Mouse (Mus musculus): Measurements from ENCODE around the gene Adra1d.

Adra1d gene

GRCm38 (mm10) chr2:131539780-131540179 is 22.3 kb downstream of the Adra1d start:
- DNase-seq, result no peak

- peak; percentile 80 to 82 for DNase-seq
Measured at GRCm38 (mm10) chr2:131538341-131538740, 23.7 kb downstream of the Adra1d start.

GRCm38 (mm10) chr2:131535168-131535567 is 26.9 kb downstream of the Adra1d start:
- no peak for DNase-seq

GRCm38 (mm10) chr2:131531271-131531670 is 30.8 kb downstream of the Adra1d start:
- no peak for DNase-seq

- DNase-seq, result peak; percentile 83 to 84
Measured at GRCm38 (mm10) chr2:131530623-131531008, 31.5 kb downstream of the Adra1d start.

GRCm38 (mm10) chr2:131529898-131530622 is 32.0 kb downstream of the Adra1d start:
- DNase-seq, result peak; percentile 82 to 90

GRCm38 (mm10) chr2:131527061-131527460 is 35.0 kb downstream of the Adra1d start:
- DNase-seq, result peak; percentile 54 to 59

- DNase-seq, result no peak
Measured at GRCm38 (mm10) chr2:131520743-131521142, 41.3 kb downstream of the Adra1d start.

- DNase-seq, result no peak
Measured at GRCm38 (mm10) chr2:131518790-131519189, 43.3 kb downstream of the Adra1d start.

- no peak for DNase-seq
Measured at GRCm38 (mm10) chr2:131517550-131517949, 44.5 kb downstream of the Adra1d start.

- no peak for DNase-seq
Measured at GRCm38 (mm10) chr2:131514055-131514621, 47.9 kb downstream of the Adra1d start.

- peak in 1 of 2 experiments; percentile 66 for DNase-seq
Measured at GRCm38 (mm10) chr2:131513477-131513876, 48.6 kb downstream of the Adra1d start.

- DNase-seq, result no peak
Measured at GRCm38 (mm10) chr2:131510531-131510930, 51.6 kb downstream of the Adra1d start.

GRCm38 (mm10) chr2:131509671-131510313 is 52.3 kb downstream of the Adra1d start:
- DNase-seq, result peak; percentile 85 to 90

- DNase-seq, result peak in 1 of 2 experiments; percentile 52
Measured at GRCm38 (mm10) chr2:131508501-131508900, 53.6 kb downstream of the Adra1d start.

- DNase-seq, result peak; percentile 54 to 69
Measured at GRCm38 (mm10) chr2:131506358-131506757, 55.7 kb downstream of the Adra1d start.

- no peak for DNase-seq
Measured at GRCm38 (mm10) chr2:131505431-131505830, 56.7 kb downstream of the Adra1d start.

GRCm38 (mm10) chr2:131502561-131502960 is 59.5 kb downstream of the Adra1d start:
- DNase-seq, result peak in 1 of 2 experiments; percentile 33

GRCm38 (mm10) chr2:131501886-131502285 is 60.2 kb downstream of the Adra1d start:
- peak in 1 of 2 experiments; percentile 46 for DNase-seq

- no peak for DNase-seq
Measured at GRCm38 (mm10) chr2:131499290-131499845, 62.7 kb downstream of the Adra1d start.

GRCm38 (mm10) chr2:131498219-131498618 is 63.9 kb downstream of the Adra1d start:
- peak; percentile 76 to 85 for DNase-seq

GRCm38 (mm10) chr2:131497224-131497856 is 64.7 kb downstream of the Adra1d start:
- DNase-seq, result no peak

Data from cerebellum, postnatal 10 days (tissue).